Mouse (Mus musculus) cerebellum, adult 2 months (tissue): ENCODE measurements around the gene Fntb.

ENCODE experiments used
- CTCF ChIP-seq: fragments of 200-500 bp; IDR thresholded peaks from 2 replicates; pipeline ENCODE4 v1.5.1; 2011; ENCODE audit warnings: low read depth, mild to moderate bottlenecking, control low read depth, low read length, moderate library complexity, borderline replicate concordance; ENCODE audit not compliant: insufficient read depth
- POLR2A ChIP-seq: fragments of 200-500 bp; IDR thresholded peaks from 2 replicates; pipeline ENCODE4 v1.6.1; 2011; ENCODE audit warnings: low read length, control low read depth, borderline replicate concordance; ENCODE audit not compliant: insufficient read depth

DNA sequence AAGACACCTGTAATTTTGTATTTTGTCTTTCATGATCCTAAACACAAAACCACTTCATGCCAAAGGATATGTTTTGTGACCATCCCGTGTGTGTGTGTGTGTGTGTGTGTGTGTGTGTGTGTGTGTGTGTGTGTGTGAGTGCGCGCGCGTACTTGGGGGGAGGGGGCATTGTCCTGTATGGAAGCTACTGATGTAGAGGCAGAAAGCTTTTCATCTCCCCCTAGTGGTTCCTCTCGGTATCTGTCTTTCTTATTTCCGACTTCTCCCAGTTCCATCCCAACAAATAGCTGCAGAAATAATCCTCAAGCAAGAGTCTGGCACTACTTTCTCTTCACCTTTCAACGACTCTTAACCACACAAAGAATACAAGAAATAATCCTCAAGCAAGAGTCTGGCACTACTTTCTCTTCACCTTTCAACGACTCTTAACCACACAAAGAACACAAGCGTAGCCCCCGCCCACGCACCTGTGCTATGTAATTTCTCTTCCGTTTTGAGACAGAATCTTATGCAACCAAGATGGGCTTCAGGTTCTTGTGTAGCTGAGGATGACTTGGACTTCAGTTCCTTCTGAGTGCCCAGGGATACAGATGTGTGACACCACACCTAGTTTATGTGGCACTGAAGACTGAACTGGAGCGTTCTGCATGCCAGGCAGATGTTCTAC is 12.6 kb upstream of the Fntb start:
- TF ChIP-seq CTCF (peak; percentile 62; the same call in 1 of the 2 replicates), POLR2A (no peak)
